Mouse (Mus musculus) kidney, embryonic 15.5 days (tissue): ENCODE data around the gene Cdh4. TPM values are rescaled to one million over a fixed set of nuclear protein-coding genes. Genes with fewer than 3 reads are reported as not detected.
A peak's percentile ranks its signal among the peaks of the same experiment; 100 is the strongest.

Source experiments
- ATAC-seq: fragments of 200-750 bp; cut with Nextera tagmentation; replicated peaks from 2 replicates; pipeline ENCODE4 v1.8.0; 2017; ENCODE audit warnings: moderate TSS enrichment; ENCODE audit not compliant: low FRiP score
- H3K27ac ChIP-seq: fragments of 300-500 bp; sonication (generic); 2 replicates; pipeline ENCODE4 v1.5.1; 2015; ENCODE audit warnings: mild to moderate bottlenecking, inconsistent platforms
- H3K27me3 ChIP-seq: fragments of 300-500 bp; sonication (generic); 2 replicates; pipeline ENCODE4 v1.6.1; 2015; ENCODE audit warnings: inconsistent platforms
- H3K36me3 ChIP-seq: fragments of 300-500 bp; sonication (generic); 2 replicates; pipeline ENCODE4 v1.6.1; 2015; ENCODE audit warnings: inconsistent platforms
- H3K4me1 ChIP-seq: fragments of 300-500 bp; sonication (generic); 2 replicates; pipeline ENCODE4 v1.6.1; 2015; ENCODE audit warnings: inconsistent platforms
- H3K4me2 ChIP-seq: fragments of 300-500 bp; sonication (generic); 2 replicates; pipeline ENCODE4 v1.6.1; 2015; ENCODE audit warnings: moderate library complexity, mild to moderate bottlenecking, inconsistent platforms
- H3K4me3 ChIP-seq: fragments of 300-500 bp; sonication (generic); replicated peaks from 2 replicates; pipeline ENCODE4 v1.5.1; 2015; ENCODE audit warnings: mild to moderate bottlenecking, inconsistent platforms
- H3K9ac ChIP-seq: fragments of 300-500 bp; sonication (generic); 2 replicates; pipeline ENCODE4 v1.6.1; 2015; ENCODE audit warnings: mild to moderate bottlenecking, inconsistent platforms
- H3K9me3 ChIP-seq: fragments of 300-500 bp; sonication (generic); replicated peaks from 2 replicates; pipeline ENCODE4 v1.6.1; 2016; ENCODE audit warnings: inconsistent platforms
- WGBS: fragments of 180-500 bp; shearing (Covaris S2); methylation state at CpG from one replicate; pipeline ENCODE4 v1.1.7; 2015; ENCODE audit warnings: mixed read lengths; 5-methylcytosine and 5-hydroxymethylcytosine counted together
- polyA plus RNA-seq: library from polyadenylated mRNA; unstranded; fragments of >200 nt; fragmentation: Nextera tagmentation; extraction: Ambion mirVana; gene quantifications from 2 replicates; pipeline ENCODE4 v1.2.1, GENCODE M21; 2015

Gene Cdh4
- polyA plus RNA-seq, 1 experiment from 2014 or later = 23.2 TPM

GRCm38 (mm10) chr2:179547627-179548026 is 105.4 kb downstream of the Cdh4 start:
- no peaks in the 10 kb centered on the region; the same call in 1 of the 2 replicates for H3K9me3 ChIP-seq
- H3K4me2 ChIP-seq = no peak overlapping the region
- no peaks in the 10 kb centered on the region for H3K36me3 ChIP-seq
- H3K27me3 ChIP-seq = no peaks in the 10 kb centered on the region
- H3K27ac ChIP-seq = peak overlapping the region; percentile 49
- no peak overlapping the region for H3K9ac ChIP-seq
- H3K4me1 ChIP-seq = peaks cover 8% of the 10 kb centered on the region; the same call in 1 of the 2 replicates
- no peak overlapping the region for H3K4me3 ChIP-seq
- WGBS = 49% methylated on average over 5 of the region's 5 CpGs
- peak; percentile 87 for ATAC-seq

- no peaks in the 10 kb centered on the region for H3K4me1 ChIP-seq
- no peak overlapping the region for H3K4me3 ChIP-seq
- no peaks in the 10 kb centered on the region for H3K27me3 ChIP-seq
- no peak for ATAC-seq
- H3K9me3 ChIP-seq = no peaks in the 10 kb centered on the region
- no peaks in the 10 kb centered on the region for H3K36me3 ChIP-seq
- H3K9ac ChIP-seq = no peak overlapping the region
- H3K4me2 ChIP-seq = no peak overlapping the region
- no peak overlapping the region for H3K27ac ChIP-seq
- 72% methylated on average over 4 of the region's 4 CpGs for WGBS
These were observed 113.7 kb downstream of the Cdh4 start for GRCm38 (mm10) chr2:179555928-179556327.

- H3K27ac ChIP-seq = no peak overlapping the region
- H3K4me1 ChIP-seq = peaks cover 8% of the 10 kb centered on the region; the same call in 1 of the 2 replicates
- H3K36me3 ChIP-seq = no peaks in the 10 kb centered on the region
- no peak overlapping the region for H3K4me3 ChIP-seq
- no peaks in the 10 kb centered on the region for H3K9me3 ChIP-seq
- H3K4me2 ChIP-seq = no peak overlapping the region
- 76% methylated on average over 2 of the region's 2 CpGs for WGBS
- H3K27me3 ChIP-seq = no peaks in the 10 kb centered on the region
- no peak for ATAC-seq
- H3K9ac ChIP-seq = no peak overlapping the region
These were observed 120.1 kb downstream of the Cdh4 start for GRCm38 (mm10) chr2:179562350-179562749.

GRCm38 (mm10) chr2:179565611-179566010 is 123.4 kb downstream of the Cdh4 start:
- Histone ChIP-seq H3K9me3 (no peaks in the 10 kb centered on the region), H3K27me3 (no peaks in the 10 kb centered on the region), H3K27ac (no peak overlapping the region), H3K9ac (no peak overlapping the region), H3K36me3 (no peaks in the 10 kb centered on the region), H3K4me2 (no peak overlapping the region), H3K4me1 (peaks cover 24% of the 10 kb centered on the region; the same call in 1 of the 2 replicates), H3K4me3 (no peak overlapping the region)
- 6% methylated on average over 12 of the region's 12 CpGs for WGBS
- ATAC-seq = no peak

- Histone ChIP-seq H3K36me3 (no peaks in the 10 kb centered on the region), H3K4me2 (no peak overlapping the region), H3K9me3 (no peaks in the 10 kb centered on the region), H3K4me3 (no peak overlapping the region), H3K4me1 (peaks cover 32% of the 10 kb centered on the region; the same call in 1 of the 2 replicates), H3K27me3 (no peaks in the 10 kb centered on the region), H3K9ac (no peak overlapping the region), H3K27ac (no peak overlapping the region)
- ATAC-seq = no peak
- 91% methylated on average over 8 of the region's 8 CpGs for WGBS
These were observed 125.7 kb downstream of the Cdh4 start for GRCm38 (mm10) chr2:179567886-179568285.

- H3K27ac ChIP-seq = no peak overlapping the region
- ATAC-seq = no peak
- no peak overlapping the region for H3K9ac ChIP-seq
- H3K9me3 ChIP-seq = no peaks in the 10 kb centered on the region
- 28% methylated on average over 10 of the region's 10 CpGs for WGBS
- no peaks in the 10 kb centered on the region for H3K27me3 ChIP-seq
- H3K36me3 ChIP-seq = no peaks in the 10 kb centered on the region
- H3K4me3 ChIP-seq = no peak overlapping the region
- peaks cover 38% of the 10 kb centered on the region for H3K4me1 ChIP-seq
- H3K4me2 ChIP-seq = no peak overlapping the region
These were observed 126.9 kb downstream of the Cdh4 start for GRCm38 (mm10) chr2:179569171-179569570.

- no peak for ATAC-seq
- no peak overlapping the region for H3K4me3 ChIP-seq
- WGBS = 42% methylated on average over 6 of the region's 6 CpGs
- no peak overlapping the region for H3K27ac ChIP-seq
- H3K36me3 ChIP-seq = no peaks in the 10 kb centered on the region
- H3K9me3 ChIP-seq = no peaks in the 10 kb centered on the region
- no peak overlapping the region for H3K9ac ChIP-seq
- H3K27me3 ChIP-seq = no peaks in the 10 kb centered on the region
- peaks cover 30% of the 10 kb centered on the region for H3K4me1 ChIP-seq
- H3K4me2 ChIP-seq = no peak overlapping the region
These were observed 129.0 kb downstream of the Cdh4 start for GRCm38 (mm10) chr2:179571175-179571769.

- no peak for ATAC-seq
- Histone ChIP-seq H3K27ac (no peak overlapping the region), H3K27me3 (no peaks in the 10 kb centered on the region), H3K36me3 (no peaks in the 10 kb centered on the region), H3K9ac (no peak overlapping the region), H3K4me2 (no peak overlapping the region), H3K4me3 (no peak overlapping the region), H3K9me3 (no peaks in the 10 kb centered on the region), H3K4me1 (peaks cover 30% of the 10 kb centered on the region)
- 43% methylated on average over 11 of the region's 11 CpGs for WGBS
These were observed 131.1 kb downstream of the Cdh4 start for GRCm38 (mm10) chr2:179573331-179573730.

- H3K36me3 ChIP-seq = no peaks in the 10 kb centered on the region
- no peak overlapping the region for H3K27ac ChIP-seq
- no peak overlapping the region for H3K9ac ChIP-seq
- H3K4me2 ChIP-seq = no peak overlapping the region
- WGBS = 65% methylated on average over 6 of the region's 6 CpGs
- H3K9me3 ChIP-seq = no peaks in the 10 kb centered on the region
- no peak for ATAC-seq
- H3K4me1 ChIP-seq = peaks cover 30% of the 10 kb centered on the region
- H3K27me3 ChIP-seq = no peaks in the 10 kb centered on the region
- H3K4me3 ChIP-seq = no peak overlapping the region
These were observed 131.6 kb downstream of the Cdh4 start for GRCm38 (mm10) chr2:179573786-179574185.

GRCm38 (mm10) chr2:179575585-179575984 is 133.4 kb downstream of the Cdh4 start:
- Histone ChIP-seq H3K27me3 (no peaks in the 10 kb centered on the region), H3K4me2 (no peak overlapping the region), H3K4me1 (peaks cover 14% of the 10 kb centered on the region), H3K4me3 (no peak overlapping the region), H3K9ac (no peak overlapping the region), H3K9me3 (no peaks in the 10 kb centered on the region), H3K36me3 (no peaks in the 10 kb centered on the region), H3K27ac (no peak overlapping the region)
- ATAC-seq = no peak
- WGBS = 85% methylated on average over 7 of the region's 7 CpGs

- 78% methylated on average over 1 of the region's 1 CpGs for WGBS
- Histone ChIP-seq H3K9ac (no peak overlapping the region), H3K4me2 (no peak overlapping the region), H3K27me3 (no peaks in the 10 kb centered on the region), H3K36me3 (no peaks in the 10 kb centered on the region), H3K4me1 (peaks cover 12% of the 10 kb centered on the region), H3K27ac (no peak overlapping the region), H3K4me3 (no peak overlapping the region), H3K9me3 (no peaks in the 10 kb centered on the region)
- ATAC-seq = no peak
These were observed 134.0 kb downstream of the Cdh4 start for GRCm38 (mm10) chr2:179576221-179576620.

GRCm38 (mm10) chr2:179578329-179578728 is 136.1 kb downstream of the Cdh4 start:
- H3K27me3 ChIP-seq = no peaks in the 10 kb centered on the region
- no peak overlapping the region for H3K9ac ChIP-seq
- H3K27ac ChIP-seq = no peak overlapping the region
- no peak overlapping the region for H3K4me2 ChIP-seq
- no peak overlapping the region for H3K4me3 ChIP-seq
- no peaks in the 10 kb centered on the region for H3K9me3 ChIP-seq
- H3K4me1 ChIP-seq = 0 out of 2 replicates have a peak, but pooled peaks cover 6% of the 10 kb centered on the region
- ATAC-seq = no peak
- H3K36me3 ChIP-seq = no peaks in the 10 kb centered on the region
- 73% methylated on average over 3 of the region's 3 CpGs for WGBS

GRCm38 (mm10) chr2:179578842-179579241 is 136.6 kb downstream of the Cdh4 start:
- Histone ChIP-seq H3K9ac (no peak overlapping the region), H3K27me3 (no peaks in the 10 kb centered on the region), H3K4me1 (peaks cover 7% of the 10 kb centered on the region; the same call in 1 of the 2 replicates), H3K4me3 (no peak overlapping the region), H3K36me3 (no peaks in the 10 kb centered on the region), H3K9me3 (no peaks in the 10 kb centered on the region), H3K4me2 (no peak overlapping the region), H3K27ac (no peak overlapping the region)
- WGBS = 71% methylated on average over 11 of the region's 11 CpGs
- no peak for ATAC-seq
